Mouse (Mus musculus) stomach, postnatal 0 days (tissue): ENCODE measurements at regions not wholly inside any gene's neighbourhood (a gene's known extent, or its start where the extent isn't known, plus 50 kb on each side); places are given as distances from the start of the nearest gene placed in this dataset.

Experiments used
- ATAC-seq: fragments of 200-750 bp; cut with Nextera tagmentation; 2 replicates; pipeline ENCODE4 v1.8.0; 2017; ENCODE audit not compliant: low FRiP score, low TSS enrichment
- DNase-seq: peaks from one replicate; pipeline ENCODE4 v3.0.0-alpha.2; 2016; ENCODE audit warnings: low spot score
- H3K27ac ChIP-seq: fragments of 300-500 bp; sonication (generic); replicated peaks from 2 replicates; pipeline ENCODE4 v1.5.1; 2014; ENCODE audit warnings: mild to moderate bottlenecking, control low read depth
- H3K27me3 ChIP-seq: fragments of 300-500 bp; sonication (generic); 2 replicates; pipeline ENCODE4 v1.6.1; 2014; ENCODE audit warnings: low read length; ENCODE audit not compliant: control insufficient read depth, insufficient read depth
- H3K36me3 ChIP-seq: fragments of 300-500 bp; sonication (generic); 2 replicates; pipeline ENCODE4 v1.6.1; 2014; ENCODE audit warnings: low read length, mixed read lengths; ENCODE audit not compliant: control insufficient read depth, insufficient read depth
- H3K4me1 ChIP-seq: fragments of 300-500 bp; sonication (generic); replicated peaks from 2 replicates; pipeline ENCODE4 v1.6.1; 2014; ENCODE audit warnings: antibody characterized with exemption; ENCODE audit not compliant: control insufficient read depth, insufficient read depth
- H3K4me2 ChIP-seq: fragments of 300-500 bp; sonication (generic); replicated peaks from 2 replicates; pipeline ENCODE4 v1.6.1; 2014; ENCODE audit warnings: low read depth, mild to moderate bottlenecking, control low read depth, moderate library complexity
- H3K4me3 ChIP-seq: fragments of 300-500 bp; sonication (generic); 2 replicates; pipeline ENCODE4 v1.5.1; 2014; ENCODE audit warnings: low read depth, low read length, control low read depth
- H3K9ac ChIP-seq: fragments of 300-500 bp; sonication (generic); 2 replicates; pipeline ENCODE4 v1.6.1; 2014; ENCODE audit warnings: mild to moderate bottlenecking, low read length, control low read depth, mixed read lengths
- H3K9me3 ChIP-seq: fragments of 300-500 bp; sonication (generic); 2 replicates; pipeline ENCODE4 v1.6.1; 2016; ENCODE audit warnings: low read length; ENCODE audit not compliant: control insufficient read depth
- CTCF ChIP-seq: IDR thresholded peaks from 2 replicates; pipeline ENCODE4 v1.5.1; 2016; ENCODE audit warnings: antibody characterized with exemption, low read depth, mild to moderate bottlenecking, moderate library complexity
- EP300 ChIP-seq: optimal IDR thresholded peaks from 2 replicates; pipeline ENCODE3; 2016; ENCODE audit warnings: antibody characterized with exemption
- WGBS: fragments of 180-500 bp; shearing (Covaris S2); extraction: QIAGEN DNeasy Blood & Tissue Kit; methylation state at CpG from one replicate; pipeline ENCODE4 v1.1.7; 2014; 5-methylcytosine and 5-hydroxymethylcytosine counted together

GRCm38 (mm10) chr4:7965663-7966062 is 273.2 kb downstream of the Car8 start:
- WGBS = 91% methylated on average over 5 of the region's 5 CpGs

GRCm38 (mm10) chr4:7961521-7962172 is 277.2 kb downstream of the Car8 start:
- H3K27ac ChIP-seq = no peak overlapping the region
- 33% methylated on average over 5 of the region's 5 CpGs for WGBS
- no peaks in the 10 kb centered on the region for H3K36me3 ChIP-seq
- no peak for ATAC-seq
- TF ChIP-seq CTCF = no peak
- TF ChIP-seq EP300 = no peak
- no peaks in the 10 kb centered on the region for H3K4me1 ChIP-seq
- H3K9me3 ChIP-seq = no peaks in the 10 kb centered on the region
- no peaks in the 10 kb centered on the region for H3K27me3 ChIP-seq
- DNase-seq = no peak
- H3K4me2 ChIP-seq = no peak overlapping the region
- H3K4me3 ChIP-seq = no peak overlapping the region
- no peak overlapping the region for H3K9ac ChIP-seq

More at GRCm38 (mm10) chr4:7965663-7966062, 273.2 kb downstream of the Car8 start:
- no peak overlapping the region for H3K9ac ChIP-seq
- H3K4me3 ChIP-seq = no peak overlapping the region
- no peaks in the 10 kb centered on the region for H3K27me3 ChIP-seq
- no peak overlapping the region for H3K4me2 ChIP-seq
- ATAC-seq (no peak), DNase-seq (no peak)
- no peaks in the 10 kb centered on the region for H3K36me3 ChIP-seq
- no peaks in the 10 kb centered on the region for H3K4me1 ChIP-seq
- no peak overlapping the region for H3K27ac ChIP-seq
- no peak for TF ChIP-seq CTCF
- no peak for TF ChIP-seq EP300
- H3K9me3 ChIP-seq = no peaks in the 10 kb centered on the region

GRCm38 (mm10) chr4:7960335-7960734 is 278.5 kb downstream of the Car8 start:
- TF ChIP-seq EP300 = no peak
- DNase-seq = no peak
- Histone ChIP-seq H3K36me3 (no peaks in the 10 kb centered on the region), H3K9ac (no peak overlapping the region), H3K27ac (no peak overlapping the region), H3K4me2 (no peak overlapping the region), H3K4me1 (no peaks in the 10 kb centered on the region), H3K9me3 (no peaks in the 10 kb centered on the region), H3K27me3 (no peaks in the 10 kb centered on the region), H3K4me3 (no peak overlapping the region)
- 41% methylated on average over 2 of the region's 2 CpGs for WGBS
- ATAC-seq = no peak

- DNase-seq (no peak), ATAC-seq (no peak)
- Histone ChIP-seq H3K9me3 (no peaks in the 10 kb centered on the region), H3K36me3 (no peaks in the 10 kb centered on the region), H3K4me2 (no peak overlapping the region), H3K4me3 (no peak overlapping the region), H3K27ac (no peak overlapping the region), H3K4me1 (no peaks in the 10 kb centered on the region), H3K9ac (no peak overlapping the region), H3K27me3 (no peaks in the 10 kb centered on the region)
- no peak for TF ChIP-seq CTCF
- TF ChIP-seq EP300 = no peak
- 61% methylated on average over 1 of the region's 1 CpGs for WGBS
These were observed 290.8 kb downstream of the Car8 start for GRCm38 (mm10) chr4:7948020-7948419.

- no peak for ATAC-seq
- no peaks in the 10 kb centered on the region for H3K27me3 ChIP-seq
- WGBS = 50% methylated on average over 2 of the region's 2 CpGs
- H3K9me3 ChIP-seq = no peaks in the 10 kb centered on the region
- no peak overlapping the region for H3K4me2 ChIP-seq
- TF ChIP-seq EP300 = no peak
- no peak for TF ChIP-seq CTCF
- no peak for DNase-seq
- no peaks in the 10 kb centered on the region for H3K4me1 ChIP-seq
- H3K27ac ChIP-seq = no peak overlapping the region
- H3K9ac ChIP-seq = no peak overlapping the region
- H3K36me3 ChIP-seq = no peaks in the 10 kb centered on the region
- no peak overlapping the region for H3K4me3 ChIP-seq
These were observed 317.3 kb downstream of the Car8 start for GRCm38 (mm10) chr4:7921503-7921902.

GRCm38 (mm10) chr4:7913191-7913590 is 325.6 kb downstream of the Car8 start:
- no peak for ATAC-seq

More at GRCm38 (mm10) chr4:7913191-7913590, 325.6 kb downstream of the Car8 start:
- Histone ChIP-seq H3K4me1 (no peaks in the 10 kb centered on the region), H3K9ac (no peak overlapping the region), H3K27me3 (no peaks in the 10 kb centered on the region), H3K27ac (no peak overlapping the region), H3K36me3 (no peaks in the 10 kb centered on the region), H3K9me3 (no peaks in the 10 kb centered on the region), H3K4me2 (no peak overlapping the region), H3K4me3 (no peak overlapping the region)
- 97% methylated on average over 2 of the region's 2 CpGs for WGBS
- TF ChIP-seq CTCF (no peak), EP300 (no peak)
- DNase-seq = no peak
